Mouse (Mus musculus) erythroblast, embryonic 14.5 days (primary cell): ENCODE measurements around the gene Cd2bp2. TPM values are rescaled to one million over a fixed set of nuclear protein-coding genes. Genes with fewer than 3 reads are reported as not detected.

ENCODE experiments used
- H3K27me3 ChIP-seq: 2 replicates; pipeline ENCODE4 v1.6.1; 2012; ENCODE audit warnings: inconsistent platforms; ENCODE audit not compliant: control insufficient read depth
- H3K36me3 ChIP-seq: 2 replicates; pipeline ENCODE4 v1.6.1; 2012; ENCODE audit warnings: mild to moderate bottlenecking, inconsistent platforms; ENCODE audit not compliant: control insufficient read depth
- H3K4me1 ChIP-seq: 2 replicates; pipeline ENCODE4 v1.6.1; 2012; ENCODE audit warnings: inconsistent platforms; ENCODE audit not compliant: control insufficient read depth
- H3K4me3 ChIP-seq: replicated peaks from 2 replicates; pipeline ENCODE3; 2012; ENCODE audit warnings: moderate library complexity, mild to moderate bottlenecking, inconsistent platforms
- H3K9me3 ChIP-seq: 2 replicates; pipeline ENCODE4 v1.6.1; 2012; ENCODE audit warnings: low read length, inconsistent platforms, mixed read lengths; ENCODE audit not compliant: control insufficient read depth
- GATA1 ChIP-seq: IDR thresholded peaks from 2 replicates; pipeline ENCODE4 v1.6.1; 2012; ENCODE audit warnings: low read length, inconsistent platforms, mixed read lengths
- TAL1 ChIP-seq: IDR thresholded peaks from 3 replicates; pipeline ENCODE4 v1.6.1; 2012; ENCODE audit warnings: low read length, inconsistent platforms, mixed read lengths
- polyA plus RNA-seq: library from polyadenylated mRNA; stranded (reverse); fragments of >175 nt; gene quantifications from 2 replicates; pipeline ENCODE4 v1.2.3, GENCODE M21; 2012

Gene Cd2bp2
- polyA plus RNA-seq, 1 experiment = 9.2 TPM

DNA sequence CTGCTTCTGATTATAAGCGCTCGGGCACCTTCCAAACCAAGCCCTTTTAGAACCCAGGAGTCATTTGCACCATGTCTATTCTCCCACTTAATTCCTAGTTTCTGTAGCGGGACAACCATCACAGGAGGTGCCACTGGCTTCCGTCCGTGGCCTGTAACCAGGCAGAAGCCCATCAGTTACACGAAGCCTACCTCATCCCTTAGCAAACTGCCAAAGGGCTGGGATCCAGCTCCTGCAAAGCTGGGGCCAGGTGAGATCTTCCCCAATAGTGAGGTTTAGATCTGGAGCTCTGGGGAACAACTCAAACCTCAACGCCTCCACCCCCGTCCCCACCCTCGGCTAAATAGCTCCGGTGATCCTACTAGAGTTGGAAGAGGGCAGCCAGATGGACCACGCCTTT, 634 bp upstream of the Cd2bp2 start:
- no peaks in the 10 kb centered on the region for H3K9me3 ChIP-seq
- TF ChIP-seq GATA1 (no peak), TAL1 (no peak)
- peaks cover 43% of the 10 kb centered on the region for H3K4me1 ChIP-seq
- H3K36me3 ChIP-seq = peaks cover 88% of the 10 kb centered on the region
- peak overlapping the region; percentile 70 for H3K4me3 ChIP-seq
- no peaks in the 10 kb centered on the region for H3K27me3 ChIP-seq

DNA sequence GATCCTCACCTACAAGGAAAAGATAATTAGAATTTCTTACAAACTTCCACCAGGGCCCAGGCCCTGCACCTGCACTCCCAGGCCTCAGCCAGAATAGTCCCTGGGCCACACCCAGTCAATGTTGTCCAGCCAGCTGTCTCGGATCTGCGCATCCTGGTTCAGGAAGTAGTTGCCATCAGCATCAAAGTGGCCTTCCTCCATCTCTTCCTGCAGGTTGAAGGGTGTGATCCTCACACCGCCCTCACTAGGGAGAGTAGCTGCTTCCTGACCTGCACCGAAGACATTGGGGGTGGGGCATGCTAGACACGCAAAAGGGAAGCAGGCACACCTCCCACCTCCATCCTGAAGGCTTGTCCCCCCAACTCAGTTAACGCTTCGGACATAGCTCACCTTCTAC, 1.2 kb downstream of the Cd2bp2 start:
- H3K4me1 ChIP-seq = peaks cover 43% of the 10 kb centered on the region
- no peaks in the 10 kb centered on the region for H3K27me3 ChIP-seq
- TF ChIP-seq TAL1 (no peak), GATA1 (no peak)
- peaks cover 83% of the 10 kb centered on the region for H3K36me3 ChIP-seq
- H3K9me3 ChIP-seq = no peaks in the 10 kb centered on the region
- peak overlapping the region; percentile 70 for H3K4me3 ChIP-seq

DNA sequence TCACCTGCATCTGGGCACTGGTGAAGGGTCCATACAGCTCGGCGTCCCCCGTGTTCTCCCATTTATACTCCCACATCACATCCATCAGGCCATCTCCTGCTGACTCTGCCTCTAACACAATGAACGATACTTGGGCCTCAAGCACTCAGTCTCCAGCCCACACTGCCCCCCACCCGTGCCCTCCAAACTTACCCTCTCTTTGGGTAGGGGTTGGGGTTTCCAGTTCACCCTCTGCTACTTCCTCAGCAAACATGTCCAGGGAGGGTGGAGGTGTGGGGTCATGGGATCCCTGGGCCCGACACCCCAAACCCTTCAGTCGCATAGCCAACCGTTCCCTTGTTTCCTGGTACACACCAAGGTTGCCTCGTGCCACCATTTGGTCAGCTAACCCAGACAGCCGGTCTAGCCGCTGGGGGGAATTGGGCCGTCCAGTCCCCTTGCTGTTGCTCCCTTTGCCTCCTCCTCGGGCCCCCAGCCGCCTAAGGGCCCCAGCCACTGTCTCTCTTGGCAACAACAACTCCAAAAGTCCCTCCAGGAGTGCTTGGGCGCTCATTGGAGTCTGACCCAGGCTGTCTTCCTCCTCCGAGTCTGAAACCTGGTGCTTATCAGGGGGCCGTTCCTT, 1.7 kb downstream of the Cd2bp2 start:
- Histone ChIP-seq H3K9me3 (no peaks in the 10 kb centered on the region), H3K36me3 (peaks cover 80% of the 10 kb centered on the region), H3K4me3 (peak overlapping the region; percentile 14), H3K27me3 (no peaks in the 10 kb centered on the region), H3K4me1 (peaks cover 47% of the 10 kb centered on the region)
- TF ChIP-seq GATA1 (no peak), TAL1 (no peak)

DNA sequence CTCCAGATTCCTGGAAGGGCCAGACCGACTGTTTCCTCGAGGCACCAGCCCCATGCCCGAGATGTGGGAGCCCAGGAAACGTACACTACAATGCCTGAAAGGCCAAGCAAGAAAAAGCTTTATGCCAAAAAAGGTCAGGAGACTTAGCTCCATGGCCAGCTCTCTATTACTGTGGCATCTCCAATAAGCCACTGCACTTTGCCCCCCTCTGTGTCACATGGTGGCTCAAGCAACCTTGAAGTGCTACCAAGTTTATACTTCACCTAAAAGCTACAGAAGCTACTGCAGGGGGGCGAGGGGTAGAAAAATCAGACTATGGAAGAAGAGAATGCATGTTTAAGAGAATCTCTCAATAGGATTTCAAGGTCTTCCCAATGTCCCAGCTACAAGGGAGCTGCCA, 2.9 kb downstream of the Cd2bp2 start:
- no peaks in the 10 kb centered on the region for H3K27me3 ChIP-seq
- no peak overlapping the region for H3K4me3 ChIP-seq
- peaks cover 49% of the 10 kb centered on the region for H3K4me1 ChIP-seq
- no peak for TF ChIP-seq GATA1
- no peaks in the 10 kb centered on the region for H3K9me3 ChIP-seq
- peaks cover 69% of the 10 kb centered on the region for H3K36me3 ChIP-seq

DNA sequence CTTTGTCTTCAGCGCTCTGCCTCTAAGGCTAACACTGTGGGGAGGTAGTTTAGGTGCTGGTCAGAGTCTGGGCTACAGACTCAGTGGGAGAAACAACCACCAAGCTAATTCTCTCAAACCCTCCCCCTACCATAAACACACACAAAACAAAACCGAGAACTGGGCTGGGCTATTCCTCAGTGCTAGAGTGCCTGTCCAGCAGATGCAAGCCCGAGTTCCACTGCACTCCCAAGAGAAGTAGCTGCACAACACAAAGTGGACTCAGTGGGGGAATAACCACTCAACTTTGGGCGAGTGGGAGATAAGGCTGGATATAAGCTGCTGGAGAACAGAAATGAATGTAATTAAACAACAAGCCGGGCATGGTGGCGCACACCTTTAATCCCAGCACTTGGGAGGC, 5.2 kb downstream of the Cd2bp2 start:
- Histone ChIP-seq H3K9me3 (no peaks in the 10 kb centered on the region), H3K27me3 (no peaks in the 10 kb centered on the region), H3K4me1 (peaks cover 40% of the 10 kb centered on the region), H3K4me3 (no peak overlapping the region), H3K36me3 (peaks cover 52% of the 10 kb centered on the region)
- TF ChIP-seq GATA1 (no peak), TAL1 (no peak)

DNA sequence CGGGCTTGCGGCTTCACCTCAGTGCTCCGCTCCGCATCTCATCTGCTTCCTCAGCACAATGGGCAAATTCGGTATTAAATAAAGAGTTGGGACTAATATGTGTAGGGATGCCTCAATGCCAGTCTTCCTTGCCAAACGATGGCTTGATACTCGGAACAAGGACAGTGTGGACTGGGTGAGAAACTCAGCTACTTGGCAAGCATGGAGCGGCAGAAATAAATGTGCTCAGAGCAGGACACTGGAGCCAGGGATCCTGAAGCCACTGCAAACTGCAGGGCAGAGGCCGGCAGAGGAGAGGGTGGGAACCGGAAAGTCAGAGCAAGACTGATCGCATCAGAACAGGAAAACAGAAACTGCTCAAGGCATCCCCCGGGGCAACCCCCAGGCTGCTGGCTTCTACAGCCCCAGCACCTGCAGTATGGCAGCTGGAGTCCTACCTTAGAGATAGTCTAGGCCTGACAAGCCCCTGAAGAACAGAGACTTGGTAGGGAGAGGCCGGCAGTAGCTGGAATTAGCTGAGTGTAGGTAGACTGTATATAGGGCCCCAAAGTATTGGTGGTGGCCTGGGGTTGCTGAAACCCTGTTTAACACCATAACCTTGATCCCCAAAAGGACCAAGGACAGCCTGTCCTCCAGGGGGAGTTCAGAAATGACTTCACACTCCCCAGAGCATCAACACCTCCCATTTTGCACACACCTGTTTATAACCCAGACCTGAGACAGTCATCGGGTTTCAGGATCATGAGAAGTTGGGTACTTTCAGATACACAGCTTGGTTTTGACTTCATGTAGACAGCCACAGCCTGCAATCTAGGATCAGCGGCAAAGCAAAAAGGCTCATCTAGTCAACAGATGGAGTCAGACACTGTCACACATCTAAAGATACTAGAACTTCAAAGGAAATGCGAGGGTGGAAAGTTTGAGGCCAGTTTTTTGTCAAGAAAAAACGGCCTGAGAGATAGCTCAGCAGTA, 7.3 kb downstream of the Cd2bp2 start:
- Histone ChIP-seq H3K27me3 (no peaks in the 10 kb centered on the region), H3K36me3 (peaks cover 37% of the 10 kb centered on the region), H3K9me3 (no peaks in the 10 kb centered on the region), H3K4me1 (peaks cover 37% of the 10 kb centered on the region), H3K4me3 (no peak overlapping the region)
- TF ChIP-seq GATA1 = no peak
- TF ChIP-seq TAL1 = no peak

DNA sequence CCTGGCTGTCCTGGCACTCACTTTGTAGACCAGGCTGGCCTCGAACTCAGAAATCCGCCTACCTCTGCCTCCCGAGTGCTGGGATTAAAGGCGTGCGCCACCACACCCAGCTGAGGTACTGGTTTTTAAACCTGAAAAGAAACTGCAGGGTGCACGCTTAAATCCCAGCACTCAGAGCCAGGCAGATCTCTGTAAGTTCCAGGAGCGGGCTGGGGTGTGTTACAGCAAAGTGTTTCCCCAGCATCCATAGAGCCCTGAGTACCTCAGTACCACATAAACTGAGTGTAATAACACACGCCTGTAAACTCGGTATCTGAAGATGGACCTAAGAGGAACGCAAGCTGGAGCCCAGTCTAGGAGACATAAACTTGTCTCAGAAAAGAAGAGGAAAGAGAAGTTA, 8.5 kb downstream of the Cd2bp2 start:
- TF ChIP-seq TAL1 (no peak), GATA1 (no peak)

DNA sequence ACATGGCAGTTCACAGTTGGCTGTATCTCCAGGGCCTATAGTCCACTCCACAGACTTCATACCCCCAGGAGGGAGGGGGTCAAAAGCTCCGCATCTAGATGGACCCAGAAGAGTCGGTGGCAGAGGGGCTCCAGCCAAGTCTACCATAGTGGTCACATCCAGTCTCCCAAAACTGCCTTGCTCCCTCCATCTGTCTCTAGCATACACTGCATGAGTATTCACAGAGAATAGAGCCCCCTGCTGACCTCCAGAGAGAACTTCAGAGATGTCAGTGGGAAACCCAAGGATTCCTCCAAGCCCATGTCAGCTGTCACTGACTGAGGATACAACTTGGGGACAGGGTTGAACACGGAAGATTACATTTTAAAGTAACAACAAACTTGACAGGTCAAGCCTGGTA, 10.2 kb downstream of the Cd2bp2 start:
- TF ChIP-seq GATA1 = no peak
- TF ChIP-seq TAL1 = no peak
- Histone ChIP-seq H3K4me1 (peaks cover 51% of the 10 kb centered on the region), H3K4me3 (no peak overlapping the region), H3K9me3 (no peaks in the 10 kb centered on the region), H3K27me3 (no peaks in the 10 kb centered on the region), H3K36me3 (peaks cover 7% of the 10 kb centered on the region)

More for the DNA sequence above, 8.5 kb downstream of the Cd2bp2 start:
- no peaks in the 10 kb centered on the region for H3K27me3 ChIP-seq
- peaks cover 42% of the 10 kb centered on the region for H3K4me1 ChIP-seq
- H3K36me3 ChIP-seq = peaks cover 24% of the 10 kb centered on the region
- no peaks in the 10 kb centered on the region for H3K9me3 ChIP-seq
- H3K4me3 ChIP-seq = no peak overlapping the region

DNA sequence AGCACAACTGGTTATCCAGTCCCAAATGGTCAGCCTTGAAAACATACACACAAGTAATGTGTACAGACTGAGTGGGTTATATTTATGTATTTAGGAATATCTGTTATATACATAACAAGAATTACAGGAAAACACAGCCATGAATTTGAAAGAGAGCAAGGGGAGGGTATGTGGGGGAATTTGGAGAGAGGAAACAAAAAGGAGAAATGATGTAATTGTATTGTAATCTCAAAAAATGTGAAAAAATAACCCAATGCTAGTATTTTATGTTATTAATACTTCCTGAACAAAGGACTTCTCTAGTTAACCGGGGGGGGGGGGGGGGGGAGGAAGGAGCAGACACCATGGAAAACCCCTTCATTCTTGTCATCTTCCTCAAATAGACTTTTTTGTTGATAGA, 11.1 kb downstream of the Cd2bp2 start:
- Histone ChIP-seq H3K36me3 (peaks cover 3% of the 10 kb centered on the region; the same call in 1 of the 2 replicates), H3K27me3 (no peaks in the 10 kb centered on the region), H3K4me1 (peaks cover 55% of the 10 kb centered on the region), H3K9me3 (no peaks in the 10 kb centered on the region), H3K4me3 (no peak overlapping the region)
- no peak for TF ChIP-seq TAL1
- TF ChIP-seq GATA1 = no peak
